Mouse (Mus musculus) hindbrain, embryonic 12.5 days (tissue): Measurements from ENCODE around the gene Sh3tc1. TPM values are rescaled to one million over a fixed set of nuclear protein-coding genes. Genes with fewer than 3 reads are reported as not detected.

Source experiments
- ATAC-seq: fragments of 200-750 bp; cut with Nextera tagmentation; 2 replicates; pipeline ENCODE4 v1.8.0; 2017; ENCODE audit warnings: moderate TSS enrichment; ENCODE audit not compliant: low FRiP score
- H3K27ac ChIP-seq: fragments of 300-500 bp; sonication (generic); 2 replicates; pipeline ENCODE4 v1.5.1; 2016; ENCODE audit warnings: mild to moderate bottlenecking
- H3K27me3 ChIP-seq: fragments of 300-500 bp; sonication (generic); 2 replicates; pipeline ENCODE4 v1.6.1; 2016; ENCODE audit warnings: mild to moderate bottlenecking
- H3K36me3 ChIP-seq: fragments of 300-500 bp; sonication (generic); 2 replicates; pipeline ENCODE4 v1.6.1; 2016; ENCODE audit warnings: mild to moderate bottlenecking
- H3K4me1 ChIP-seq: fragments of 300-500 bp; sonication (generic); 2 replicates; pipeline ENCODE4 v1.6.1; 2016
- H3K4me2 ChIP-seq: fragments of 300-500 bp; sonication (generic); replicated peaks from 2 replicates; pipeline ENCODE4 v1.6.1; 2016; ENCODE audit warnings: mild to moderate bottlenecking
- H3K4me3 ChIP-seq: fragments of 300-500 bp; sonication (generic); 2 replicates; pipeline ENCODE4 v1.5.1; 2016; ENCODE audit warnings: mild to moderate bottlenecking
- H3K9ac ChIP-seq: fragments of 300-500 bp; sonication (generic); 2 replicates; pipeline ENCODE4 v1.6.1; 2016; ENCODE audit warnings: mild to moderate bottlenecking, moderate library complexity
- H3K9me3 ChIP-seq: fragments of 300-500 bp; sonication (generic); replicated peaks from 2 replicates; pipeline ENCODE4 v1.6.1; 2016; ENCODE audit warnings: mild to moderate bottlenecking
- WGBS: fragments of 180-500 bp; shearing (Covaris S2); methylation state at CpG from one replicate; pipeline ENCODE4 v1.1.7; 2016; 5-methylcytosine and 5-hydroxymethylcytosine counted together
- polyA plus RNA-seq: library from polyadenylated mRNA; unstranded; fragments of >200 nt; fragmentation: Nextera tagmentation; extraction: Ambion mirVana; gene quantifications from 2 replicates; pipeline ENCODE4 v1.2.1, GENCODE M21; 2016

Sh3tc1 gene
- polyA plus RNA-seq, 1 experiment from 2014 or later = 4.7 TPM

DNA sequence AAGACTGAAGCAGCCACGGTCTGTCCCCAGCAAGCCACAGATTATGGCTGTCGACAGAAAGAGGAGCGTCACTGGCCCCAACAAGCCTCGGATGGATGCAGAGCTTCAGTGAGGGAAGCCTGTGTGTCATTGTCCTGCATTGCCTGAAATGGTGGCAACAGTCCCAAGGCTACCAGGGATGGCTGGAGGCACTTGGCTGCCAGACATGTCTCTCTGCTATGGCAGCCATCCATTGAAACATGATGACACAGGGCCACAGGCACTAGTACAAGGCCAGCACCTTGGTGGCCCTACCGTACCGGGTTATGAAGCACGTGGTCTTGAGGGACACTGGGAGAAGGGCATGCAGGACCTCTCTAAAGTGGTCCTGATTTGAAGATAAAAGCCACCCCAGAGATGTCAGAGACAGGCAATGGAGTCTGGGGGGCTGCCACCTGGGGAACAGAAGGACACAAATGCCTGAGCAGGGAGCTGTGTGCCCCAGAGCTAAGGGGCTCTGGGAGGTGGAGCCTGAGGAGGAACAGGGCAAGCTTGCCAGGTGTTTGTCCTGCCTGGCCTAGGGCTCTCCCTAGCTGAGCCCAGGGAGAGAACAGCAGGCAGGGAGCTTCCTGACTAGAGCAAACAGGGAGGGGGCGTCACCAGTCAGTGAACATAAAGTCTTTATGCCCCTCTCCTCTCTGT is 49.2 kb downstream of the Sh3tc1 start:
- H3K4me1 ChIP-seq = peaks cover 12% of the 10 kb centered on the region
- no peak overlapping the region for H3K27ac ChIP-seq
- no peak for ATAC-seq
- H3K27me3 ChIP-seq = no peaks in the 10 kb centered on the region
- 81% methylated on average over 8 of the region's 8 CpGs for WGBS
- H3K4me2 ChIP-seq = no peak overlapping the region
- no peaks in the 10 kb centered on the region for H3K9me3 ChIP-seq
- H3K4me3 ChIP-seq = no peak overlapping the region
- H3K9ac ChIP-seq = no peak overlapping the region
- H3K36me3 ChIP-seq = no peaks in the 10 kb centered on the region

DNA sequence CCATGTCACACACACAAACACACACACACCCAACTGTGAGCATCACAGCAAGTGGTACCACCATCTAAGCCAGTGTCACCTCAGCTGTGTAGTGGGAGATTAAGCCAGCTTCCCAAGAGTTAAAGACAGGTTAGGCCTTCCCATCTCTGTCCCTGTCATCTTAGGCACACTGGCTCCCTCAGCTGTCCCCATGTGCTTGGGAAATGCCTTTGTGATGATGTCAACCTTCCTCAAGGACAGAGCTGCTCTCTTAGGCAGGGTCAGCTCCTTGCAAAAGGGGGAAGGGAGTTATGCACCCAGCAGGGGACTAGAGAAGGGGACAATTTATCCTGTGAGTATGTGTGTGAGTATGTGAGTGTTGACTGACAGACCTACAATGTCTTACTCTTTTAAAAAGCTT is 50.4 kb downstream of the Sh3tc1 start:
- Histone ChIP-seq H3K36me3 (no peaks in the 10 kb centered on the region), H3K27me3 (no peaks in the 10 kb centered on the region), H3K4me1 (peaks cover 12% of the 10 kb centered on the region), H3K27ac (no peak overlapping the region), H3K9me3 (no peaks in the 10 kb centered on the region), H3K9ac (no peak overlapping the region), H3K4me3 (no peak overlapping the region), H3K4me2 (no peak overlapping the region)
- no peak for ATAC-seq

DNA sequence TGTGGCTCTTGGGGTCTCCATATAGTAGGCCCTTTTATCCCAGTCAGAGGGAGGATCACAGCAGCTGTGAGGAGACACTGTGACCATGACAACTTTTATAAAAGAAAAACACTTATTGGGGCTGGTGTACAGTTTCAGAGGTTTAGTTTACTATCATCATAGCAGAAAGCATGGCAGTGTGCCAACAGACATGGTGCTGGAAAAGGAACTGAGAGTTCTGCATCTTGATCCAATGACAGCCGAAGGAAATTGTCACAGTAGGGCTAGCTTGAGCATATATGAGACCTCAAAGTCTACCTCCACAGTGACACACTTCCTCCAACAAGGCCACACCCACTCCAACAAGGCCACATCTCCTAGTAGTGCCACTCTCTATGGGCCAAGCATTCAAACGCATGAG is 50.9 kb downstream of the Sh3tc1 start:
- H3K4me1 ChIP-seq = peaks cover 12% of the 10 kb centered on the region
- no peak overlapping the region for H3K27ac ChIP-seq
- H3K4me2 ChIP-seq = no peak overlapping the region
- no peaks in the 10 kb centered on the region for H3K27me3 ChIP-seq
- H3K9ac ChIP-seq = no peak overlapping the region
- H3K4me3 ChIP-seq = no peak overlapping the region
- H3K9me3 ChIP-seq = no peaks in the 10 kb centered on the region
- 85% methylated on average over 2 of the region's 2 CpGs for WGBS
- ATAC-seq = no peak
- no peaks in the 10 kb centered on the region for H3K36me3 ChIP-seq

DNA sequence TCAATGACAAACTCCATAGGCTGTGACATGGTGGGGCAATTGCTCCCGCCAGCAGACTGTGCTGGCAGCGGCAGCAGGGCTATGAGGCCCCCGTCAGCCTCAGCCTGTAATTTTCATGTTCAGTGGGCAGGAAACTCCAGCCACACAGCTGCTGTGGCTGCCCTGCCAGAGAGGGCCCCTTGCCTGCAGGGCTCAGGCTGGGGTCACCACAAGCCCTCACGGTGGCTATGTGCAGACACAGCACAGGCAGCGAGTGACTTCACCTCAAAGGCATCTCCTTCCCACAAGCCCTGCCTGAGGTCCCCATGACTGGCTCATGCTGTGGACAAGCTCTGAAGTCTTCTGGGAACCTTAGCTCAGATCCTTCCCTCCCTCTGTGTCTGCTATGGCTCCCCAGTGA is 52.7 kb downstream of the Sh3tc1 start:
- no peak overlapping the region for H3K27ac ChIP-seq
- no peaks in the 10 kb centered on the region for H3K36me3 ChIP-seq
- H3K4me2 ChIP-seq = no peak overlapping the region
- H3K4me3 ChIP-seq = no peak overlapping the region
- WGBS = 63% methylated on average over 5 of the region's 5 CpGs
- no peak for ATAC-seq
- no peaks in the 10 kb centered on the region for H3K27me3 ChIP-seq
- H3K9me3 ChIP-seq = no peaks in the 10 kb centered on the region
- H3K4me1 ChIP-seq = peaks cover 12% of the 10 kb centered on the region
- no peak overlapping the region for H3K9ac ChIP-seq

DNA sequence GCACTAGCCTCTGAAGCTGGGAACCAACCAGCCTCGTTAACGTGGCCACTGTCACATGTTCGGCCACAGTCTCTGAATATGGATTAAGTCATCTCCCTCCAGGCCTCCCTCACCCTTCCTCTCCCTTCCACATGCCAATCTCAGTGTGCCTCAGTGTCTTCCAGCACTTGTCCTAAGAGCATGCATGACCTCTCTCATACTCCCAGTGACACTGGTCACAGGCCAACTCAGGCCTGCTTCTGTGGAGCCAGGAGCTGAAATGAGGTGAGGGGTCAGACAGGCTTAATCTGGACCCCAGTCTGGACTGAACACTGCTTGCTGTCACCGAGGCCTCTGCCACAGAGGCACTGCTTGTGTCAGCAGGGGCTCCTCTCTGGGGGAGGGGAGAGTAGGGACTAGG is 53.5 kb downstream of the Sh3tc1 start:
- Histone ChIP-seq H3K27ac (no peak overlapping the region), H3K9ac (no peak overlapping the region)
- WGBS = 68% methylated on average over 4 of the region's 4 CpGs

DNA sequence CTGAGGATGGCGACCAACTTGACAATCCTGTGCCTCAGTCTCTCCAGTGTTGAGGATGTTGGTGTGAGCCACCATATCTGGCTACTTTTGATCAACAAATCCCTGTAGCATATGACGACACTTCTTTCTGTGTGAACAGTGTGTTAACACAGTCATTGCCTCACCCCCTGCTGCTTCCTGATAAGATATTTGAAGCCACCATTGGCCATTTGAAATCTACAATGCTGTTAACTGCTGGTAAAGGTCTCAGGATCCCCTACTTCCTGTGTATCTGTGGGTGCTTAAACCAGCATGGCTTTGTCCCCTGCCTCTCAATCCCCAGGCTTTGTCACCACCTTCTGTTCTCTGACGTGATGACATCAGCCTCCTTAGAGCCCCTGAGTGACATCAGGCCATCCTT is 54.7 kb downstream of the Sh3tc1 start:
- WGBS = 73% methylated on average over 3 of the region's 3 CpGs
- H3K27ac ChIP-seq = no peak overlapping the region
- ATAC-seq = no peak
- H3K9ac ChIP-seq = no peak overlapping the region
- H3K4me2 ChIP-seq = no peak overlapping the region
- H3K4me1 ChIP-seq = peaks cover 8% of the 10 kb centered on the region; the same call in 1 of the 2 replicates
- H3K36me3 ChIP-seq = no peaks in the 10 kb centered on the region
- no peak overlapping the region for H3K4me3 ChIP-seq
- H3K27me3 ChIP-seq = peaks cover 16% of the 10 kb centered on the region
- H3K9me3 ChIP-seq = no peaks in the 10 kb centered on the region

More for the DNA sequence above, 53.5 kb downstream of the Sh3tc1 start:
- Histone ChIP-seq H3K4me3 (no peak overlapping the region), H3K4me2 (no peak overlapping the region), H3K9me3 (no peaks in the 10 kb centered on the region), H3K36me3 (no peaks in the 10 kb centered on the region), H3K27me3 (peaks cover 3% of the 10 kb centered on the region; the same call in 1 of the 2 replicates), H3K4me1 (peaks cover 10% of the 10 kb centered on the region; the same call in 1 of the 2 replicates)
- no peak for ATAC-seq

DNA sequence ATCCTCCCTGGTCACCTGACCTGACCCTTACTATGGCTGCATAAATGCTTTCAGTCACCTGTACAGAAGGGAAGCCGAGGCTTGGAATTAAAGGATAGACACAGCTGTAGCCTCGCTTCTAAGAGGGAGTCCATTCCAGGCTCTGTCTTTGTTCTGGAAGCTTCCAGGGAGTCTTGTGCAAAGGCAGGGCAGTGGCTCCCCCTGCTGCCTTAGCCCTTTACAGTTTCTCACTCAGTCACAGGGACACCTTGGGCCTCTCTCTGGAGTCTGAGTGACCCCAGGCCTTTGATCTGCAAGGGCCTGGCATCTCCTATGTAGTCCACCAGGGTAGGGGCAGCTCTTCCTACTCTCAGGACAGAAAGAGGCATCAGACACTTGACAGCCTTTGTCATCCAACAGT is 58.8 kb downstream of the Sh3tc1 start:
- Histone ChIP-seq H3K36me3 (no peaks in the 10 kb centered on the region), H3K4me3 (no peak overlapping the region), H3K27ac (no peak overlapping the region), H3K27me3 (peaks cover 50% of the 10 kb centered on the region), H3K4me1 (peaks cover 8% of the 10 kb centered on the region), H3K9me3 (no peaks in the 10 kb centered on the region), H3K4me2 (no peak overlapping the region), H3K9ac (no peak overlapping the region)
- 59% methylated on average over 2 of the region's 2 CpGs for WGBS
- ATAC-seq = no peak

DNA sequence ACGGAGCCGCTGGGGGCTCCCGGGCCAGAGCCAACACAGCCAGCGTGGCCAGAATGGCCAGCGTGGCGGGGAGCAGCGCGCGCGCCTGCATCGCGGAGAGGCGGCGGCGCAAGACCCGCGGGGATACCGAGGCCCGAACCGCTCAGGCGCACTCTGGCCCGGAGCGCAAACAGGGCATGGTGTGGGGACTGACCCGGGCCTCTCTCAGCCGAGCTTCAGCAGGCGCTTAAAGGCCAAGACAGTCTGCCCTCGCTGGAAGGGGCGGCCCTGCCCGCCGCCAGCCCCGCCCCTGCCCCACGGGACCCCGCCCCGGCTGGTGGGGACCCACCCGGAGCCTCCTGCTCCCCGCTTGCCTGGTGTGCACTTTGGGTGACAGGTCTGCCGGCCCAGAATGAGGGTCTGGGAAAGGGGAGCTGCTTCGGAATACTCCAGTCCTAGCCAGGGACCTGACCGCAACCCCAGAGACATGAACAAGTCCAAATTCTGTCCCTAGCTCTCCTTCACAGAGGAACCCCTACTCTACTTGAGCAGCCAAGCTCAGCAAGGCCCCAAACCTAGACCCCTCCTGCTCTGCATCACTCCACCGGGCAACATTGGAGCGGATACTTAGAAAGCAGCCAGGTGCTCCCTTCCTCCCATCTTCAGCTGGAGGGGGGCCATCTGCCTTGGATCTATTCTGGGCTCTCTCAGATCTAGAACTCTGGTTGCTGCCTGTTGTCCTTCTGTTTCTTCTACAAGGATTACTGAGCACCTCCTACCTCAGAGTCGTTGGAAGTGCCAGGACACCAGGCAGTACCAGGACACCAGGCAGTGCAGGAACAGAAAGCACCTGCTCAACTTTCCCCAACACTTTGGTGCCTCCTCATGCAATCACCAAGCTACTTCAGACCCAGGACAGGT is 60.3 kb downstream of the Sh3tc1 start, which contains the start of gene Htra3:
TSS of gene Htra3 (minus strand) at position 527 of the 900 bp plus-strand sequence.
- no peak within 1 kb of the TSS for H3K27ac ChIP-seq
- H3K4me2 ChIP-seq = peak within 1 kb of the TSS; percentile 70
- 12% methylated on average over 35 of the region's 42 CpGs for WGBS
- peaks cover 9% of the 10 kb centered on the region for H3K4me1 ChIP-seq
- no peaks in the 10 kb centered on the region for H3K9me3 ChIP-seq
- no peak for ATAC-seq
- peak within 1 kb of the TSS; percentile 39 for H3K4me3 ChIP-seq
- H3K36me3 ChIP-seq = no peaks in the 10 kb centered on the region
- peak within 1 kb of the TSS; percentile 43 for H3K9ac ChIP-seq
- peaks cover 50% of the 10 kb centered on the region for H3K27me3 ChIP-seq

DNA sequence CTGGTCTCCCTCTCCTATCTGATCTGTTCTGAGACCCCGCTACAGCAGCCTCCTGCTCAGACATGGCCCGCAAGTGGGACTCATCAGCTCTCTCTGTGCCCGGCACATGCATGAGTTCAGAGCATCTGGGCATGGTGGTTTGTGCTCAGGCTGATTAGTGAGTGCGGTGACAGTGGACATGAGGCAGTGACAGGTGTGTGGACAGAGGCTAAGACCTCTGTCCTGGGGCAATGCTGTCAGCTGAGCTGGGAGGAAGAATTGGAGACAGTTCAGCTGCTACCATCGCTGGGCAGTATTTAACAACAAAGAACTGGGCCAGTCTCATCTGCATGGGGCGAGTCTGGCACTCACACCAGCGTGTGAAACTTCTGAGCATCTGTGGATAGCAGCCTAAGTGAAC is 62.8 kb downstream of the Sh3tc1 start:
- Histone ChIP-seq H3K4me1 (peaks cover 23% of the 10 kb centered on the region), H3K4me3 (no peak overlapping the region), H3K9ac (no peak overlapping the region), H3K27me3 (peaks cover 50% of the 10 kb centered on the region), H3K9me3 (no peaks in the 10 kb centered on the region), H3K36me3 (no peaks in the 10 kb centered on the region), H3K4me2 (no peak overlapping the region), H3K27ac (no peak overlapping the region)
- ATAC-seq = no peak
- WGBS = 83% methylated on average over 7 of the region's 7 CpGs

DNA sequence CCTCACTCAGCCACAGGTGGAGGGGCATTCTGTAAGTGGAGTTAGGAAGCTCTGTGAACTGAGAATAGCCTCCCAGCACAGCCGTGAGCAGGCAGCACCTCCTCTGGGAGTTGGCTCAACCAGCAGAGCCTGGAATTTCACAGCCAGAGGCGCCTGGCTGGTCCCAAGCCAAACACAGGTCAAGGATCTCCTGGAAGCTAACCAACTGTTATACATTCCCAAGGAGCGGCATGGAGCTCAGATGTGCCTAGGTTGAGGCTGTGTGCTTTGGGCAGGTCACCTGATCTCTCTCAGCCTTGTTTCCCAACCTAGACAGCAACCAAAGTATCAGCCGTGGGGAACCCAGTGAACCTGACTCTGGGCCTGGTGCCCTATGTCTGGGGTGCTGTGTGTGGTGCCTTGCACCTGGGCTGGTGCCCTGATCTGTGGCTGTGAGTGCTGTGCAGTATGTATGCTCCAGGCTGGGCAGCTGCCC is 65.7 kb downstream of the Sh3tc1 start:
- no peaks in the 10 kb centered on the region for H3K9me3 ChIP-seq
- no peak overlapping the region for H3K4me3 ChIP-seq
- 66% methylated on average over 4 of the region's 4 CpGs for WGBS
- peaks cover 24% of the 10 kb centered on the region for H3K27me3 ChIP-seq
- H3K36me3 ChIP-seq = no peaks in the 10 kb centered on the region
- ATAC-seq = no peak
- no peak overlapping the region for H3K4me2 ChIP-seq
- no peak overlapping the region for H3K27ac ChIP-seq
- H3K4me1 ChIP-seq = peaks cover 38% of the 10 kb centered on the region
- no peak overlapping the region for H3K9ac ChIP-seq

DNA sequence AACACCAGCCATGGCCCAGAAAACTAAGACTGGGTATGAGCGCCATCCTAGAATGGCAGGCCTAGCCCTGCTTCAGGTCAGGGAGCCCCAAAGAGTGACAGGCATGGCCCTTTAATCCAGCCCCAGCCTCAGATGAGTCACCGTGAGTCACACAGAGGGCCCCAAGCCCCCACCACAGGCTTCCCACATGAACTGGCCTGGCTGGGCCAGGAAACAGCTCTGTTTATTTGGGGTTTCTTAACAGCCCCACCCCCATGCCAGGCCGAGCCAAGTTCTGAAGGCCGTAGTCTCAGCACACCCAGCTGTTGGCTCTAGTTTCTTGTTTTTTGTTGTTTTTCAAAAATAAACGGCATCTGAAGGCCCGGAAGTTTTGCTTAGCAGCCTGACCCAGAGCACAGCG is 66.7 kb downstream of the Sh3tc1 start:
- Histone ChIP-seq H3K27me3 (peaks cover 14% of the 10 kb centered on the region), H3K9me3 (no peaks in the 10 kb centered on the region), H3K4me1 (peaks cover 33% of the 10 kb centered on the region), H3K4me3 (no peak overlapping the region), H3K27ac (no peak overlapping the region), H3K36me3 (no peaks in the 10 kb centered on the region), H3K4me2 (no peak overlapping the region), H3K9ac (0 out of 2 replicates have a peak overlapping the region, but pooled peaks have one; percentile 18)
- 66% methylated on average over 7 of the region's 7 CpGs for WGBS
- no peak for ATAC-seq

DNA sequence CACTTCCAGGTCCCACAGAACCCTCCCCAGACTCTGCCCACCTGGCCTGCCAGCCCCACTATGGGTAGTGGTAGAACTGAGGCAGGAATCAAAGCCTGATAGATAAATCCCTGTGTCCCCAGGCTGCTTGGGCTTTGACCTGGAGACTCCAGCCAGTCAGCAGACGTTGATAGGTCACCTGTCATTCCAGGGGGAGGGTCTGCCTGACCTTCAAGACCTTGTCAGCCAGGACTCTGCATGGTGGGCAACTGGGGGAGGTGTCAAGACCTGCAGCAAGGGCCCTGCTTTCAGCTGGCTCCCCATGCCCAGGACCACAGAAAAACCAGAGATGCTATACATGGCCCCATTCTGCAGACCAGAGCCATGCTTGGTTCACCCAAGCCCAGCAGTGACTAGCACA is 67.2 kb downstream of the Sh3tc1 start:
- peaks cover 9% of the 10 kb centered on the region for H3K27me3 ChIP-seq
- no peak for ATAC-seq
- no peaks in the 10 kb centered on the region for H3K36me3 ChIP-seq
- H3K4me1 ChIP-seq = peaks cover 33% of the 10 kb centered on the region
- no peak overlapping the region for H3K4me3 ChIP-seq
- no peaks in the 10 kb centered on the region for H3K9me3 ChIP-seq
- H3K27ac ChIP-seq = no peak overlapping the region
- no peak overlapping the region for H3K4me2 ChIP-seq
- H3K9ac ChIP-seq = 0 out of 2 replicates have a peak overlapping the region, but pooled peaks have one; percentile 18
- WGBS = 55% methylated on average over 1 of the region's 1 CpGs
